Mouse (Mus musculus) activated CD4-positive, CD25-positive, alpha-beta regulatory T cell (primary cell): ENCODE measurements around the gene Nde1. TPM values are rescaled to one million over a fixed set of nuclear protein-coding genes. Genes with fewer than 3 reads are reported as not detected.

Experiments
- polyA plus RNA-seq, 2 experiments: library from polyadenylated mRNA; unstranded; fragments of 100-300 nt; shearing (Covaris generic); gene quantifications; one replicate each; pipeline ENCODE4 v1.2.1; 2017

Gene Nde1
- 10 to 100 TPM; 88.4 to 95.1 TPM for polyA plus RNA-seq

GRCm38 (mm10) chr16:14162988-14163416, at the start of gene Nde1, which contains the start of gene Marf1:
Gene Nde1 (plus strand): TSS chr16:14163275.
Gene Marf1 (minus strand): TSS chr16:14163351.

Other genes starting within 250 kb of the Nde1 start
- gene 2900011O08Rik, start 176.7 kb upstream of the Nde1 start, polyA plus RNA-seq, result not detected
- gene Ifitm7, start 176.4 kb upstream of the Nde1 start, polyA plus RNA-seq, result not detected
- gene Marf1, start 76 bp downstream of the Nde1 start, polyA plus RNA-seq, result 1 to 10 TPM; 5.7 to 8.1 TPM
- gene Myh11, start 128.1 kb downstream of the Nde1 start, polyA plus RNA-seq, result under 1 TPM; 0.21 to 0.32 TPM
- gene Fopnl, start 154.1 kb downstream of the Nde1 start, polyA plus RNA-seq, result 100 to 1,000 TPM; 106 to 130 TPM
- 10 to 100 TPM; 18.7 to 20.1 TPM for gene Abcc1, start 198.3 kb downstream of the Nde1 start, polyA plus RNA-seq